Mouse (Mus musculus): Measurements from ENCODE around the gene Msl1. TPM values are rescaled to one million over a fixed set of nuclear protein-coding genes. Genes with fewer than 3 reads are reported as not detected.

Gene Msl1
- total RNA-seq, 2 experiments from 2014 or later, result 35.5 to 43.6 TPM

DNA sequence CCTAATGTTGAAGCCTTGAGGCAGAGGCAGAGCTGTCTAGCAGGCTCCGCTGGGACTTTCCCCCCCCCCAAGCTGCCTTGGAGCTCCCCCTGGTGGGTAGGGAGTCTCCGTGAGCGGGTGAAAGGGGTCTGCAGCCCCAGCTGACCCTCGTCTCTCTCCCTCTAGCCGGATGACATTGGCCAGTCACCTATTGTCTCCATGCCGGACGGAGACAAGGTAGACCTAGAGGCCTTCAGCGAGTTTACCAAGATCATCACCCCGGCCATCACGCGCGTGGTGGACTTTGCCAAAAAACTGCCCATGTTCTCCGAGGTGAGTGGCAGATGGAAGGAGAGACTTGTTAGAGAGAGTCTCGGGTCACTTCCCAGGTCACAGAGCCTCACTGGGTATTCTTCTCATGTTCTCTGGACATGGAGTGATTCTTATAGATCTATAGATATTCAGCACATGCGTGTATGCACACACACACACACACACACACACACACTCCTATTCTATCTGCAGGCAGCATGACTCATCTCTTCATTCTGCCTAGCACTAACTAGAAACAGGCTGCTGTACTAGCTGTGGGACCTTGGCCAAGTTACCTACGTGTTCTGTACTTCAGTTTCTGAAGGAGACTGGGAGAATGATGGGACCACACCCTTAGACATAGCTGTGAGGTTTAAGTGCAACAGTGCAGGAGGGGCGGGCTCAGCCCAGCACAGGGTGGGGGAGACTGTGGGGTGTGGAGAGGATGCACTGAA lies 32.4 kb upstream of the Msl1 start:
- no peak for ATAC-seq (replicated peaks; ENCODE audit: low FRiP score, poor library complexity, severe bottlenecking)

DNA sequence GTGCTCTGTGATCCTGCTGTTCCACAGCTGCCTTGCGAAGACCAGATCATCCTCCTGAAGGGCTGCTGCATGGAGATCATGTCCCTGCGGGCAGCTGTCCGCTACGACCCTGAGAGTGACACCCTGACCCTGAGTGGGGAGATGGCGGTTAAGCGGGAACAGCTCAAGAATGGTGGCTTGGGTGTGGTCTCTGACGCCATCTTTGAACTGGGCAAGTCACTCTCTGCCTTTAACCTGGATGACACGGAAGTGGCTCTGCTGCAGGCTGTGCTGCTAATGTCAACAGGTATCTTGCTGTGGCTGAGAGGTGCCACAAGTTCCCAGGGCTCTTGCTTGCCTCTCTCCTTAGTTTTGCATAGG lies 31.8 kb upstream of the Msl1 start:
- ATAC-seq (replicated peaks; ENCODE audit: low FRiP score, poor library complexity, severe bottlenecking), result no peak

DNA sequence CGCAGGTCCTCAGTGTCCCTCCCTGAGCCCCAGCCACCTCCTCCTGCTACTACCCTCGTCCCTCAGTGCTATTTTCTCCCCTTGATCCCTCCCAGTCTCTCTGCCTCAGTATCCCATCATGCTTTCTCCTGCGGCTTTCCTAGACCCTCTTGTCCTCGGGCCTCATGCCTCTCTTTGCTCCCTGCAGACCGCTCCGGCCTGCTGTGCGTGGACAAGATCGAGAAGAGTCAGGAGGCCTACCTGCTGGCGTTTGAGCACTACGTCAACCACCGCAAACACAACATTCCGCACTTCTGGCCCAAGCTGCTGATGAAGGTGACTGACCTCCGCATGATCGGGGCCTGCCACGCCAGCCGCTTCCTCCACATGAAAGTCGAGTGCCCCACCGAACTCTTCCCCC lies 31.2 kb upstream of the Msl1 start:
- no peak for ATAC-seq (replicated peaks; ENCODE audit: low FRiP score, poor library complexity, severe bottlenecking)

DNA sequence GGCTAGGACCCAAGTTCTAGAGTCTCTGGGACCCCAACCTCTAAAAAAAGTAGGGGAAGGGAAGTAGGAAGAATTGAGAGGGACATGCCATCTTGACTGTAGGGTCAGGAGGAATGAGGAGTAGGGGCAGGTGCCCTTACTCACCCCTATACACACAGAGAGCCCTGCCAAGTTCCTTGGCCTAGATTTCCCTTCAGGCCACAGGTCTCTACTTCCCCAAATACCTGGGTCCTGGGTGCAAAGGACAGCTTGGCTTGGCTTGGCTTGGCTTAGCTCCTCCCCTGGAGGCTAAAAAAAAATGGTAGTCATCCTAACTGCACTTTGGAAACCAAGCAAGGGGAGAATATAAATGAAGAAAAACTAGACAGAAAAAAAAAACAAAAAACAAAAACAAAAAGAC lies 30.6 kb upstream of the Msl1 start:
- ATAC-seq (replicated peaks; ENCODE audit: low FRiP score, poor library complexity, severe bottlenecking), result no peak

- no peak for ATAC-seq (replicated peaks; ENCODE audit: low FRiP score, poor library complexity, severe bottlenecking)
Measured at GRCm38 (mm10) chr11:98765421-98766309, 29.7 kb upstream of the Msl1 start.

GRCm38 (mm10) chr11:98766346-98766745 lies 29.0 kb upstream of the Msl1 start:
- ATAC-seq (replicated peaks; ENCODE audit: low FRiP score, poor library complexity, severe bottlenecking), result no peak

DNA sequence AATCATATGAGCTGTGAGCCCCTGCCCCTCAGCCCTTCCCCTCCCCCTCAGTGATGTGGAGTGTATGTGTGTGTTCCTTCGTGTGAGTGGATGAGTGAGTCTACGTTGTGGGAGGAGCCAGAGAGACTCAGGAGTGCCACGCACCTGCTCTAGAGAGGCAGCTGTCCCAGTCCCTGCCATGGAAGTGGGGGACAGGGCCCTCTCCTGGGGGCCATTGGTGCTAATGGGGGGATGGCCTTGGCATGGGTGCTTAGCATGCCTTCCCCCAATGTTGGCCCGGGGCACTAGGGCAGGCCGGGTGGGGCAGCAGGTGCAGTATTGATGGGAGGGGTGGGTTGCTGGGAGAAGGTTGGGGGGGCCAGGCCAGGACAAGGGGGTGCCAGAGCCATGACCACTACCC lies 28.5 kb upstream of the Msl1 start:
- ATAC-seq (replicated peaks; ENCODE audit: low FRiP score, poor library complexity, severe bottlenecking), result no peak

DNA sequence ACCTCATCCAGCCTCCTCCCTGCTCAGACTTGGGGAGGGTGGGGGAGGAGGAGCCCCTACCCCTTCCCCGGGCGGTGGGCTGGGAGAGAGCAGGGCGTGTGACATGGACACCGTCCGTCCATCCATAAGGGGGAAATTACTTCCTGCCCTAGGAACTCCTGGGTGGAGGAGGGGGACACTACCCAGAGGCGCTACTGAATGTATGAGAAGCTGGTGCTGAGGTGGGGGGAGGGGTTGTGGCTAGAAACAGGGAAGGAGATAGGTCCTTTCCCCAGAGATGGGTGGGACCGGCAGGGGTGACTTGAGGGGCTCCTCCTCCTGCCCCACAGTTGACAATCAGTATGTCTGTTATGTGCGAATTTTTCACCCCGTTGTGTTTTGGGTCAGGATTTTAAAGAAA lies 28.0 kb upstream of the Msl1 start:
- ATAC-seq (replicated peaks; ENCODE audit: low FRiP score, poor library complexity, severe bottlenecking), result no peak

- no peak for ATAC-seq (replicated peaks; ENCODE audit: low FRiP score, poor library complexity, severe bottlenecking)
Measured at GRCm38 (mm10) chr11:98767713-98768112, 27.6 kb upstream of the Msl1 start.

GRCm38 (mm10) chr11:98768127-98769006 lies 26.9 kb upstream of the Msl1 start:
- ATAC-seq (replicated peaks; ENCODE audit: low FRiP score, poor library complexity, severe bottlenecking), result no peak

DNA sequence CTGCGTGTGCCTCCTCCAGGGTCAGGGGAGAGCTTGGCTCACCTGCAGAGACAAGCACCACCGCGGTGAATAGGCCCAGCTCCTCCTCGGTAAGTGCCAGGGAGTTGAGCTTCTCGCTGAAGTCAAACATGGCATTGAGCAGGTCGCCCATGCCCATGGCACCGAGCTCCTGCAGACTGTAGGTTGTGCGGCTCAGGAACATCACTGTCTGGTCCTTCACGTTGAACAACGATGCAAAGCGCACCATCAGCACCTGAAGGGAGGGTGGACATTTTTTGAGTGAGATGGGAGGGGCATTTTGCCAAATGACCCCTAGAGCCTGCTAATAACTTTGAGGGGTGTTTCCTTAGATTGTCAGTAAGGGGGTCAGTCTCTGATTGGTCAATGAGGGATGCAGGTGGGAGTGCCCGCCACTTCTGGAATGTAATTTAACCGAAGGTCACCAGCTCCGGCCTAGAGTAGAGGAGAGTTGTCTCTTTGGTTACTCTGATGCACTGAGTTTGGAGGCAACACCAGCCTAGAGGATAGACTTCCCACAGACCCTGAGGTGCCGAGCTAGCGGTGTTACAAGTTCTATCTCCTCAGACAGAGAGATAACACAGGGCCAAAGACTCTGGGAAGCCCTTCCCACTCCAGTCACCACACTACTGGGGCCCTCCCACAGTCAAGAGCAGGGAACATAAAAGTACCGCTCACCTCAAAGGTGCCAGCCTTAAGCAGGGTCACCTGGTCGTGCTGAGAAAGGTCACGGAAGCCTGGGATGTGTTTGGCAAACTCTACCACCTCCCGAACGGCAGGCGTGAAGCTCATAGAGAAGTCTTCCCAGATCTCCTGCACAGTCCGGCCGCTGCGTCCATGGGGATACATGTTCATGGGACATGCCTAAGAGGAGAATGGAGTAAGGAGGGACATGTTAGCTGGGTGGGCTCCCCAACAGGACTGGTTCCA lies 26.0 kb upstream of the Msl1 start:
- ATAC-seq (replicated peaks; ENCODE audit: low FRiP score, poor library complexity, severe bottlenecking), result no peak

DNA sequence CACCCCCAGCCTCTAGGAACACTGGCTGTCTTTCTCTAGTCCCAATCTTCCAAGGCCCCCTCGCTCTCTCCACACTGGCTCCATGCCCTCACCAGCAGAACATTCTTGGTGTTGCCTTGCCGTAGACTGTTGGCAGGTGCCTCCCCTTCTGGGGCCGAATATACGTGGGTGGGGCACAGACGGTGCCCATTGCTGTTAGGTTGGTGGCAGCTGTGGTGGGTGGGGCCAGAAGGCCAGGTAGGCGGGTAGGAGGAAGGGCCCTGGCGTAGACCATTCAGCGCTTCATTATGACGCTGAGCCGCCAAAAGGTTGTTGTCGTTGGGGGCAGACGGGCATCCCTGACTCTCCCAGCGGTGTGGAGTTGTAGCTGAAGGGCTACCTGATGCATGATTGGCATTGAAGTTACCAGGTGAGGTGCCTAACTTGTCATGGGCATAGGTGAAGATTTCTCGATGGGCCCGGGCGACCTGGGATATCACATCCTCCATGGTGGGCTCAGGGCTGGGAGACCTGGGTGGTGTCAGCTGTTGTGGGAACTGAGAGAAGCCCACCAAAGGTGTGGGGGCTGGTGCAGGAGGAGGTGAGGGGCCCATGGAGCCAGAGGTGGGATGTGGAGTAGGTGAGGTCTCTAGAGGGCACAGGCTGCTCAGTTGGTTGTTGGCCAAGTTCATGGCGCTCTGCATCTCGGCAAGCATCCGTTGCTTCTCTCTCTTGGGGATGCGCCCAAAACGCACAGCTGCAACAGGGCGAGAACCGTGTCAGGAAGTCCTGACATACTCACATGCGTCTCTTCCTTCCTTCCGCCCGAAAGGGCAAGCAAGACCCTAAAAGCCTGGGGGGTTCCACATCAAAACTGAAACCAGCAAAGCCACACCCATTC lies 25.0 kb upstream of the Msl1 start:
- no peak for ATAC-seq (replicated peaks; ENCODE audit: low FRiP score, poor library complexity, severe bottlenecking)

DNA sequence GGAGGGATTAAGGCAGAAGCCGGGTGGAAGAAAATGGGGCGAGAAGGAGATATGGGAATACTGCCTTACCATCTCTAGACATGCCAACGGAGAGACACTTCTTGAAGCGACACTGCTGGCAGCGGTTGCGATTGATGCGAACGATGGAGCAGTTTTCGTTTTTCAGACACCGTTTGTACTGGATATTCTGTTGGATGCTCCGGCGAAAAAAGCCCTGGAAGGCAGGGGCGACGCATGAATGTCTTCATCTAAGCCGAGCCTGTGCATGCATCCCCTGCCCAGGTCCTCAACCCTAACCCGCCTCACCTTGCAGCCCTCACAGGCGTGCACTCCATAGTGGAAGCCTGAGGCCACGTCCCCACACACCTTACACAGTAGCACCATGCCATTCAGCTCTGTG lies 24.2 kb upstream of the Msl1 start:
- ATAC-seq (replicated peaks; ENCODE audit: low FRiP score, poor library complexity, severe bottlenecking), result no peak

DNA sequence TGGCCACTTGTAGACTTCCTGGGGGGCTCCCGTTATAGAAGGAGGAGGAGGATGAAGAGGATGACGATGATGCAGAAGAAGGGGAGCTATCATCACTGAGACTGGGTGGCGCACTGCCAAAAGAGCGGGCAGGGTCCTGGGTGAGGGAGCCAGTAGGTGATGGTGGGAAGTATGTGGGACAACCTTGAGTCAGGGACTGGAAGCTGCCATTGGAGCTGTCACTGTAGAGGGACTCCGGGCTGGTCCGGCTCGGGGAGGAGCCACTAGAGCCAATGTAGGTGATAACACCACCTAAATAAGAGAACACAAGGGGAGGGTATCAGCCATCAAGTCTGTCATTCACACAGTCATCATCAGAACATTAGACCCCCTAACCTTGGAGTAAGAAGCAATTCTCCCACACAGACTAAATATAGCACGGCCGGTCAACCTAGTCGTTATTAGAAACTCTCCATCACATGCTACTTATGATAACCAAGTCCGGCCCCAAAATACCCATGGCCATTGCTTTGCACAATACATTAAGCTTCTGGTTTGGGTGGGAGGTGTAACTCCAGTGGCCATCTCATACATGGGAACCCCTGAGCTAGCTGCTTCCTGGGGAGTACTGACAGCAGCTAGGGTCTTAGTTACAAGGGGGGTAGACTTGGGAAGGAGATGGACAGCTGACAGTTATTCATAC lies 23.3 kb upstream of the Msl1 start:
- no peak for ATAC-seq (replicated peaks; ENCODE audit: low FRiP score, poor library complexity, severe bottlenecking)

- no peak for ATAC-seq (replicated peaks; ENCODE audit: low FRiP score, poor library complexity, severe bottlenecking)
Measured at GRCm38 (mm10) chr11:98772667-98773171, 22.6 kb upstream of the Msl1 start.

GRCm38 (mm10) chr11:98773635-98774295 lies 21.6 kb upstream of the Msl1 start:
- peak; percentile 92 for ATAC-seq (replicated peaks; ENCODE audit: low FRiP score, poor library complexity, severe bottlenecking)
